Mouse (Mus musculus) kidney, postnatal 10 days (tissue): ENCODE data around the gene Hddc3.
"Not testable (repeated sequence)": the region's sequence is repeated elsewhere in the genome, so short reads cannot be mapped to it uniquely, and the experiment has no call there.

Experiments
- DNase-seq: peaks from one replicate; pipeline ENCODE4 v3.0.0; 2021; ENCODE audit warnings: mixed read lengths

The Hddc3 gene

GRCm38 (mm10) chr7:80342858-80343257, at the start of gene Hddc3:
Hddc3 (plus strand) TSS chr7:80343104.
- peak; percentile 98 for DNase-seq

- DNase-seq: peak; percentile 98
Observed at GRCm38 (mm10) chr7:80294062-80294763, 48.7 kb upstream of the Hddc3 start, which contains the start of gene Prc1. Prc1 (plus strand) TSS chr7:80294450.

GRCm38 (mm10) chr7:80294764-80295648, 47.9 kb upstream of the Hddc3 start:
- no peak for DNase-seq

- no peak for DNase-seq
Observed at GRCm38 (mm10) chr7:80296462-80296861, 46.4 kb upstream of the Hddc3 start.

GRCm38 (mm10) chr7:80297041-80297440, 45.9 kb upstream of the Hddc3 start:
- no peak for DNase-seq

GRCm38 (mm10) chr7:80298754-80299153, 44.1 kb upstream of the Hddc3 start:
- DNase-seq: no peak

- no peak for DNase-seq
Observed at GRCm38 (mm10) chr7:80299568-80299967, 43.3 kb upstream of the Hddc3 start.

- DNase-seq: no peak
Observed at GRCm38 (mm10) chr7:80301522-80301921, 41.4 kb upstream of the Hddc3 start.

- DNase-seq: no peak
Observed at GRCm38 (mm10) chr7:80307766-80308165, 35.1 kb upstream of the Hddc3 start.

- DNase-seq: no peak
Observed at GRCm38 (mm10) chr7:80310771-80311170, 32.1 kb upstream of the Hddc3 start.

GRCm38 (mm10) chr7:80315733-80316132, 27.2 kb upstream of the Hddc3 start:
- no peak for DNase-seq

- no peak for DNase-seq
Observed at GRCm38 (mm10) chr7:80317439-80318115, 25.3 kb upstream of the Hddc3 start.

GRCm38 (mm10) chr7:80318670-80319069, 24.2 kb upstream of the Hddc3 start:
- no peak for DNase-seq

GRCm38 (mm10) chr7:80319846-80320496, 22.9 kb upstream of the Hddc3 start:
- no peak for DNase-seq

- DNase-seq: no peak
Observed at GRCm38 (mm10) chr7:80323336-80323735, 19.6 kb upstream of the Hddc3 start.

GRCm38 (mm10) chr7:80324043-80324815, 18.7 kb upstream of the Hddc3 start, which contains the start of gene Rccd1:
Rccd1 (minus strand) TSS chr7:80324454.
- DNase-seq: peak; percentile 98

GRCm38 (mm10) chr7:80324816-80325119, 18.1 kb upstream of the Hddc3 start:
- not testable (repeated sequence) for DNase-seq

- DNase-seq: no peak
Observed at GRCm38 (mm10) chr7:80325292-80325868, 17.5 kb upstream of the Hddc3 start.

- DNase-seq: no peak
Observed at GRCm38 (mm10) chr7:80326076-80326475, 16.8 kb upstream of the Hddc3 start.

GRCm38 (mm10) chr7:80330278-80330677, 12.6 kb upstream of the Hddc3 start:
- DNase-seq: no peak

GRCm38 (mm10) chr7:80331433-80331832, 11.5 kb upstream of the Hddc3 start:
- no peak for DNase-seq

- DNase-seq: no peak
Observed at GRCm38 (mm10) chr7:80334848-80335247, 8.1 kb upstream of the Hddc3 start.
